Mouse (Mus musculus) regulatory T cell (primary cell): ENCODE results near the gene Ier5l.

ENCODE experiments used
- in situ Hi-C: fragments of 300-600 bp; cut with MboI, MseI; formaldehyde crosslinking; loops from one replicate; pipeline ENCODE4 v1.15.1; 2025; ENCODE audit warnings: high pct_unique_total_duplicates

Ier5l gene

DNA sequence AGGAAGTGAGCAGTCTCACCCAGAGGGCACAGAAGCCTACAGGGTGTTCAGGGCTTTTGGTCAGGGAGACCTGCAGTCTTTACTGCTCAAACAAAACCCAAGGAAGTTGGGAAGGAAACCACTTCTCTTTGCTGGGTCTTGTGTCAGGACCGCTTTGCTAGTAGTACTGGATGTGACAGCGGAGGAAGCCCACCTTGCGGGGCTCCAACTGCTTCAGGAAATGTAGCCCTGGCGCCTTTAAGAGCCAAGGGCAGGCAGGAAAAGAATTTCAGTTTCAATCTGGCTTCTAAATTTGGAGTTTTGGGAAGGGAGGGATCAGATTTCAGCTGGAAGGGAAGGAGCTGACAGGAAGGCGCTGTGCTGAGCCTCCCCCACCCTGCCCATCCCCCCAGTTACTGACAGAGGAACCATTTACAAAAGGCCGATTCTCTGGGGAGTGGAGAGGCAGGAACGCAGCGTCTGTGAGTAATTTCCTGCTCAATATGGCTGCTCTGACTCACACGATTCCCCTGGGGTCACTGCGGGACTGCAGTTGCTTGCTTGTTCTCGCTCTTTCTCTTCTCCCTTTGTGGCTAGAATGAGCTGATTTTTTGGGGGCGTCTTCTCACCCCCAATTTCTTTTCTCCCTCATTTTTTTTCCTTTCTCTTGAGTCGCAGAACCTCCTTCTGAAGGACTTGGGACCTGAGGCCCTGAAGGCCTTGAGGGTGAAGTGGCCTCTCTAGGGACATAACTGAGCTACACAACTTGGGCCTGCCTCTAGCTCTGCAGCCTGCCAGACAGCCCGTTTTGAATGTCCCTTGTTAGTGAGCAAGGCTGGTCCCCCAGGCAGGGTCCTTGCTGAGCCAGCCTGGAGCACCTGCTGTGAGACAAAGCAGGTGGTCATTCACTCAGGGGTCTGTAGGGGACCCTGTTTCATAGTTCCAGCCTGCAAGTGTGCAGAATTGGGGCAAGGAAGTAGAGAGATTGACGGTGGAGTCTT, 32.2 kb downstream of the Ier5l start:
- in situ Hi-C loops = loop anchor here (5.0 kb wide), 1 partner anchor 350 kb away; no protein-coding TSS in a partner anchor

GRCm38 (mm10) chr2:30440701-30441517, 33.1 kb downstream of the Ier5l start:
- in situ Hi-C loops = loop anchor here (5.0 kb wide), 1 partner anchor 351 kb away; no protein-coding TSS in a partner anchor

- in situ Hi-C loops = loop anchor here (5.0 kb wide), 1 partner anchor 352 kb away; no protein-coding TSS in a partner anchor
Observed at GRCm38 (mm10) chr2:30440211-30440700, 33.8 kb downstream of the Ier5l start.

DNA sequence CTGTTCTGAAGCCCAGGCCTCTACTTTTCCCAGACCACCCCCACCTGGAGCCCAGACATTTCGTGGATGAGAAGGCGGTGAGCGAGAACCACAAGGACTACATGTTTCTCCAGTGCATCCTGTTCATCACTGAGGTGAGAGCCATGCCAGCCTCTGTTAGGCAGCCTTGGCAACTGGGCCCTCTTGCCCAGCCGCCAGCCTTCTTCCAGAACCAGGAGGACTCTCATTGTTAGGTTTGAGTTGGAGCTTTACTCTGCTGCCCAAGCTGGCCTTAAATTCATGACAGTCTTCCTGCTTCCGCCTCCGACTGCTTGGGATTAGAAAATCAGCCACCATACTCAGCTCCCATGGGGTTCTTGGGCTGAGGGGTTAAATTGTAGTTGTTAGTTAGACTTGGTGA, 34.4 kb downstream of the Ier5l start:
- in situ Hi-C loops = loop anchor here (5.0 kb wide), 1 partner anchor 353 kb away; no protein-coding TSS in a partner anchor

- in situ Hi-C loops = no loop called here
Observed at GRCm38 (mm10) chr2:30437791-30438190, 36.2 kb downstream of the Ier5l start.

GRCm38 (mm10) chr2:30436809-30437208, 37.2 kb downstream of the Ier5l start:
- in situ Hi-C loops = no loop called here

- in situ Hi-C loops = no loop called here
Observed at GRCm38 (mm10) chr2:30436156-30436545, 37.9 kb downstream of the Ier5l start.

GRCm38 (mm10) chr2:30435326-30436155, 38.5 kb downstream of the Ier5l start:
- in situ Hi-C loops = no loop called here

DNA sequence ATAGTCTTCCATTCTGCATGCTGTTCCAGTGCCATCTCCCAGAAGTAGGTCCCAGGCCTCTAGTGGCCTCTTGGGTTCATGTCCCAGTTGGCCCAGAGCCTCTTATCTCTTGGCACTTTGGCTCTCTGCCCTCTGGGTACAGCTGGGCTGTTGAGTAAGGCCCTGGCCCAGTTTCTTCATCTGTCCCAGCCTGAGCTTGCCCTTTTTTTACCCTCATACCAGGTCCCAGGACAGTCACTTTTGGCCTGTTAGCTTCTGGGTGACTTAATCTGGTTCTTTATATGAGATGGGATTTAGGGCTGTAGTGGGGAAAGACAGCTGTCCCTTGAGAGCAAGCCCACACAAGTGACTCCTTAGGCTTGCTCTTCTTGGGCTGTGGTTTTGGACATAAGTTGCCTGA, 44.9 kb downstream of the Ier5l start:
- in situ Hi-C loops = no loop called here
